Mouse (Mus musculus) monocyte, adult 2 months (primary cell): ENCODE results near the gene Abca7.

ENCODE experiments used
- DNase-seq, 2 experiments: peaks; one replicate each; pipeline ENCODE4 v3.0.0; 2022; ENCODE audit warnings: low spot score in 2 of 2, low read depth in 1 of 2

The Abca7 gene

GRCm38 (mm10) chr10:80063877-80064650 is 67.8 kb downstream of the Abca7 start:
- no peak for DNase-seq
